Mouse (Mus musculus) megakaryocyte-erythroid progenitor cell, adult 5-6 weeks (primary cell): Measurements from ENCODE around the gene Timp3. TPM values are rescaled to one million over a fixed set of nuclear protein-coding genes. Genes with fewer than 3 reads are reported as not detected.
A peak's percentile ranks its signal among the peaks of the same experiment; 100 is the strongest.

Experiments used
- ATAC-seq: replicated peaks from 2 replicates; pipeline ENCODE4 v1.8.0; 2016; ENCODE audit warnings: mild to moderate bottlenecking, inconsistent platforms; ENCODE audit not compliant: severe bottlenecking, poor library complexity, low FRiP score, low TSS enrichment
- total RNA-seq, 2 experiments: library from RNA; stranded (forward) in 1 of 2; stranded (reverse) in 1 of 2; fragments of 200-1000, 215-1000 nt in 1 of 2; fragments of >200 nt in 1 of 2; fragmentation: Nextera tagmentation in 1 of 2; gene quantifications; 2 replicates each; pipeline ENCODE4 v1.2.3; 2014 to 2017

Timp3 gene
- total RNA-seq, 2 experiments from 2014 or later = 2.7 TPM; not detected in 1

- peak; percentile 66 for ATAC-seq
These were observed 42.5 kb downstream of the Timp3 start for GRCm38 (mm10) chr10:86342713-86343112.

GRCm38 (mm10) chr10:86343362-86343761, 43.2 kb downstream of the Timp3 start:
- ATAC-seq = no peak

DNA sequence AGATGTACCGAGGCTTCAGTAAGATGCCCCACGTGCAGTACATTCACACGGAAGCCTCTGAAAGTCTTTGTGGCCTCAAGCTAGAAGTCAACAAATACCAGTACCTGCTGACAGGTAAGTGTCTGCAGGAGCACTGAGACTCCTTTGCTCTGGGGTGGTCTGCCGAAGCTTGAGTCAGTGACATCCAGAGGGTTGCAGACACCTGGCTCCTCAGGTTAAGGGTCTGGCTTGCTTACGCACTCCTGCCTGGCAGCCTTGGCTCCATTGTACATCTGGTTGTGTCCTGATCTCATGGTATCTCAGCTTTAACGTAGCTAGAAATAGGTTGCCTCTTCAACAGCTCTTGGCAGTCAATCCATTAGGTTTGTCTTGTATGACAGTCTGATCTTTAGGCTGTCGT, 43.8 kb downstream of the Timp3 start:
- ATAC-seq = no peak

DNA sequence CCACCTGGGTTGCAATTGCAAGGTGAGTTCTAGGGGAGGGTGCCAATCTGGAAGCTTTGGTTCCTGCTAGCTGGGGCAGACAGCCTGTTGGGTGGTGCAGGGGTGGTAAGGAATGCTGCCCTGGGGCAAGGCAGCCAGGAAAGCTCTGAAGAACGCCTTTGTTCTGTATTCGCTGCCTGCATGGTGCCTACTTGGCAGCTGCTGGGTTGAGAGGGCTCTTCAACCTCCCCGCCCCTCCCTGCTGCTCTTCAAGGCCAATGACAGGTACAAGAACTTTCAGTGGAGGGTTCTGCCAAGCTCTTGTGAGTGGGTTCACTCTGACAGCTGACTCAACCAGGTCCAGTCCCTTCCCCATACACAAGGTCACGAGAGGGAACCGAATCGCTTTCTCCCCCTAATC, 44.5 kb downstream of the Timp3 start:
- ATAC-seq = no peak

GRCm38 (mm10) chr10:86345645-86346044, 45.5 kb downstream of the Timp3 start:
- no peak for ATAC-seq

- ATAC-seq = no peak
These were observed 46.2 kb downstream of the Timp3 start for GRCm38 (mm10) chr10:86346235-86346840.

GRCm38 (mm10) chr10:86351287-86351686, 51.1 kb downstream of the Timp3 start:
- 0 out of 2 replicates have a peak, but pooled peaks have one; percentile 50 for ATAC-seq

DNA sequence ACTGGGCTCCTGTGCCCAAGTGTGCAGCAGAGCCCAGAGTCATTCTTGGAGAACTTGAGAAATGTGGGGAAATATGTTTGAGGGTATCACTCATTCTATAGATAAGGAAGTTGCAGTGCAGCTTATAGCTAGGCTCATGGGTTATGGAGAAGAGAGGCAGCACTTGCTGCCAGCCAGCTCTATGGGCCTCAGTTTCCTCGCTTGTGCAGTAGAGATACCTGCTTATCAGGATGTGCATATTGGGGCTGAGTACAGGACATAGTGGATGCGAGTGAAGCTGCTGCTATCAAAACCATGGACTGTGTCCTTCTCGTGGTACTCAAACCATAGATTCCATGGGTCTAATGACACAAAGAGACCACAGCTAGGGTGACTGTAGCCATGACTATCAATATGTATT, 52.3 kb downstream of the Timp3 start:
- ATAC-seq = no peak

GRCm38 (mm10) chr10:86356819-86357563, 56.8 kb downstream of the Timp3 start:
- peak; percentile 81 for ATAC-seq

DNA sequence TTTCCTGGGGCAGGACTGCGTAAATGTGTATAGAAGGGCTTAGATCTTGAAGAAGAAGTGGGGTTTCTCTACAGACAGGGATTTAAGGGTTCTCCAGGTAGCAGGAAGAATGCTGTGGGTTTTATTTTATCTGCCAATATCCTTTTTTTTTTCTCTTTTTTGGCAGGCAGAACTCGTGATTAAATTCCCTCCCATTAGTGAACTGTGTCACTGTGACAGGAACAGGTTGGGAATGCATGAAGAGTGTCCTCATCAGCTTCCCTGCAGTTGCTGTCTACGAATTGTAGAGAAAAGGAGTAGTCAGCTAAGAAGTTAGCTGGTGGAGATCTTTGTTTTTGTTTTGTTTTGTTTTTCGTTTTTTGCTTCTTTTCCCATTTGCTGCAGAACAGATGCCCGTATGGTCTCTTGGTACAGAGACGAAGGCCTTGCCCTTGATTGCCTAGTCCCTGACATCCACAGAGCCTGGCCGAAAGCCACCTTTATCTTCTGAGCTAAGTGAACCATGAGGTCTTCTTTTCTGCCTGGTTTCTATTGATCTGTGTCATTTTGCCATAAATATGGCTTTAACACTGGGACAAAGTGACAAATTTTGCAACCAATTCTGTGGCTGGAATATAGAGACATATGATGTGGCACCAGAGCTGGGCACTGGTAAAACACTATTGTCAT, 58.3 kb downstream of the Timp3 start:
- ATAC-seq = no peak

DNA sequence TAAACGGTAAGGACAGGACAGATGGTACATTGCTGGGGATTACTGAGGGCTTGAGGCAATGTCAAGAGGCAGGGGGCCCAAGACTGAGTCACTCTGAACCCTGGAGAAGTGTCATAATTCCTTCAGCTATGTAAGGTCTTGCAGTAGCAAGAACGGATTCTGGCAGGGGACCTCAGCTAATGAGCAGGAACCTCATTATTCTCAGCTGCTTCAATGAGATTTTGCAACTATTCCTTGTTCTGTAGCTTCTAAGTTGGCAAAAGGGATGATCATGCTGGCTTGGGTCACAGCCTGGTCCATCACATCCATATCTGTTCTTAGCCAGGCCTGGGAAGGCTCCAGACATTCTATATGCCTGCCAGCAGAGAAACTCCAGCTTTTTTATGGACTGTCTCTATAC, 59.0 kb downstream of the Timp3 start:
- no peak for ATAC-seq

DNA sequence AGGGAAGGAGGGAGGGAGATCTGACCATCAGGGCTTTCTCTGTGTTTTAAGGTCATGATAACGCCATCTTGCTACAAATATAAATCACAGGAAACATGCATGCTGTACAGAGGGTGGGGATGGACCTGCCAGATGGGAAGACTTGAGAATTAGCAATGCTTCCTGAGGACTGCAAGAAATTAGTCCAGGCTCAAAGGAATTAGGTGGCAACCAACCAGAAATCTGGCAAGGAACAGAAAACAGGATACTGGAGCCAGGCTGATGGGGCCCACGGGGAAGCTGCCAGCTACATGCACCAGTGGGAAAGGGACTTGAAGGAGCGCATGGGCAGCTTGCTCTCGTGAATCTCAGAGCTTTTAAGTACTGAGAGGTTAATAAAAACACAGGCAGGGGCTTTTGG, 59.5 kb downstream of the Timp3 start:
- ATAC-seq = no peak

DNA sequence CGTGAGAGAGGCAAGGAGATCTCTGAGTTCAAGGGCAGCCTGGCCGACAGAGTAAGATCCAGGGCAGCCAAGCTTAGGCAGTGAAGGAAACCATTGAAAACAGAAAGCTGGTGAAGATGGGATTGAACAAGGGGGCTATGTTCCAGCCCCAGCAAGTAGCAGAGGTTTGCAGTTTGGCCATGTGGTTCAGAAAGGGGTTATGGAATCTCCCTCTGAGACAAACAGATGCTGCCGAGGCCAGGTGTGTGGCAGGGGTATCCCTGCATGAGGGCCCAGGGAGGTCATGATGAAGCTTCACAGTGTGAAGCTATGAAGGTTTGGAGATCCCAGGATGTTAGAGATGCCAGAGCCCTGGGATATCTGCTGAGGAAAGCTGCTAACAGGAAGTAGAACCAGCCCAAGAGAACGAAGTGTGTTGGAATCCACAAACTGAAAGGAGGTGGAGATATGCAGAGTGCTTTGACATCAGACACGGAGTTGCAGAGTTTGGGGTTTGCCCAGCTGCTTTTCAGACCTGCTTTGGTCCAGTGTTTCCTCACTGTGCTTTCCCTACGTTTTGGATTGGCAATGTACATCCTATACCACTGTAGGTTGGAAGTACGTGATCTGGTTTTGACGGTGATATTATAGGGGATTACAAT, 63.6 kb downstream of the Timp3 start:
- ATAC-seq = no peak

GRCm38 (mm10) chr10:86365632-86366092, 65.5 kb downstream of the Timp3 start:
- ATAC-seq = 0 out of 2 replicates have a peak, but pooled peaks have one; percentile 37

GRCm38 (mm10) chr10:86367346-86367745, 67.2 kb downstream of the Timp3 start:
- ATAC-seq = no peak

- no peak for ATAC-seq
These were observed 68.6 kb downstream of the Timp3 start for GRCm38 (mm10) chr10:86368811-86369210.

- no peak for ATAC-seq
These were observed 69.2 kb downstream of the Timp3 start for GRCm38 (mm10) chr10:86369346-86369745.

DNA sequence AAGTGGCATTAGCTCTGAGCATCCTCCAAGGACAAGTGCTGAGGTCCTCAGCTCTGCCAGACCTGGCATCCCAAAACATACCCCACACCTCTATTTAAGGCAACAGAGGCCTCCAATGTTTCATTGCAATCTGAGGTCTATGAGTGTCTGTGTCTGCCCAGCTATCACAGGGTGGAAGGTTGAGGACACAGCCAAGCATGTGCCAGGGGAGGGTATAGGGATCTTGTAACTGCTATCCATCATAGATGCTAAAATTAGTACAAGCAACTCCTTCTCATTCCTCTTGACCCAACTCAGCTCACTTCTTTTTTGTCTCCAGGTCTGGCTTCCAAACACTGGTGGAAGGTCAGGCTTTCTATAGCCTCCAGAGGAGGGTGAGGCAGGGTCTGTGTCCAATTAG, 71.4 kb downstream of the Timp3 start:
- ATAC-seq = no peak

GRCm38 (mm10) chr10:86374061-86374460, 73.9 kb downstream of the Timp3 start:
- no peak for ATAC-seq

- no peak for ATAC-seq
These were observed 75.7 kb downstream of the Timp3 start for GRCm38 (mm10) chr10:86375903-86376302.
